Mouse (Mus musculus) skeletal muscle tissue, postnatal 0 days (tissue): ENCODE results near the gene Vmn1r235. TPM values are rescaled to one million over a fixed set of nuclear protein-coding genes. Genes with fewer than 3 reads are reported as not detected.

Source experiments
- microRNA-seq, 2 experiments: library from miRNA; unstranded; fragments of <30 nt; microRNA quantifications; one replicate each; pipeline ENCODE4; 2016
- polyA plus RNA-seq: library from polyadenylated mRNA; unstranded; fragments of >200 nt; fragmentation: Nextera tagmentation; extraction: Ambion mirVana; gene quantifications from 2 replicates; pipeline ENCODE4 v1.2.1, GENCODE M21; 2015

The Vmn1r235 gene
- not detected in 2 replicates for polyA plus RNA-seq

GRCm38 (mm10) chr17:21256111-21256510, at the start of gene Vmn1r235:
Gene Vmn1r235, plus strand, starts transcription at chr17:21256411.

GRCm38 (mm10) chr17:21225787-21226186, 30.4 kb upstream of the Vmn1r235 start, which contains the start of gene Vmn1r234:
Gene Vmn1r234, plus strand, starts transcription at chr17:21226087.

DNA sequence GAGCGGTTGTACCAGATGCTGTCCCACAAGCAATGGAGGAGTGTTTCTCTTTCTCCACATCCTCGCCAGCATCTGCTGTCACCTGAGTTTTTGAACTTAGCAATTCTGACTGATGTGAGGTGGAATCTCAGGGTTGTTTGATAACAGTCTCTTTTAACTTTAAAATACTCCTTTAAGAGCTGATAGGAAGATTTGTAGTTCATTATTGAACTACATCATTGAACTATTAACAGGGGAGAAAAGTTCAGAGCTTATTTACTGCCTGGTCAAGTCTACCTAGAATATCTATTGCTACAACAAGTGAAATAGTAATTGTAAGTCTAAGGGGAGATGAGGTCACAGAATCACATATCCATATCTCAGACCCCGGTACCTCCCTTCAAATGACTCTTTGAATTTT, 26.4 kb downstream of the Vmn1r235 start, which contains the start of gene Vmn1r236:
Gene Vmn1r236, plus strand, starts transcription at position 301 of the 400 bp plus-strand sequence.

DNA sequence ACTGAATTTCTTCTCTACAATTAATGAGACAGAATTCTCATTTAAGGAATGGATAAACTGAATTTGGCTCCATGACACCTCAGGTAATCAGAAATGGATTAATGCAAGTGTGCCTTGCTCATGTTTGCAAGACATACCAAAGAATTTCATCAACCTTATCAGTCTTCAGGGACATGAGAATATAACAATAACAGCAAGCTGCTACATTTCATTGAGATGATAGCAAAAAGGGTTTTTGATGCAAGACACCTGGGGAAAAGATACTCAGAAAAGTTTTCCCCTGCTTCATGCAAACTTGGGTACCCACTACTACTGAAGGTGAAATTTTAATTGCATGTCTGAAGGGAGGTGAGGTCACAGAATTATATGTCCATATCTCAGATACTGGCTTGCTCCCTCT, 55.4 kb downstream of the Vmn1r235 start, which contains the start of gene Vmn1r237:
Gene Vmn1r237, plus strand, starts transcription at position 301 of the 400 bp plus-strand sequence.

Small RNAs within 50 kb of the gene (microRNA-seq; reads per million reads assigned to microRNA genes)
- gene Gm26384, result 0 reads per million in 2 experiments

Other genes starting within 250 kb of the Vmn1r235 start
- gene Zfp160, start 247.5 kb upstream of the Vmn1r235 start, polyA plus RNA-seq, result 5.3 and 6.6 TPM in 2 replicates
- gene Vmn1r234, start 30.3 kb upstream of the Vmn1r235 start, polyA plus RNA-seq, result not detected in 2 replicates
- gene Vmn1r236, start 26.5 kb downstream of the Vmn1r235 start, polyA plus RNA-seq, result not detected in 2 replicates
- not detected in 2 replicates for gene Vmn1r237, start 55.5 kb downstream of the Vmn1r235 start, polyA plus RNA-seq
- 1.2 and 1.3 TPM in 2 replicates for gene Zfp677, start 127.3 kb downstream of the Vmn1r235 start, polyA plus RNA-seq
- 1.2 and 1.6 TPM in 2 replicates for gene Zfp54, start 166.8 kb downstream of the Vmn1r235 start, polyA plus RNA-seq
- gene Zfp51, start 194.0 kb downstream of the Vmn1r235 start, polyA plus RNA-seq, result 6.2 TPM in 2 replicates
- gene Zfp53, start 232.6 kb downstream of the Vmn1r235 start, polyA plus RNA-seq, result 3.8 and 5.0 TPM in 2 replicates